Mouse (Mus musculus) liver, embryonic 15.5 days (tissue): Measurements from ENCODE around the gene 2310022B05Rik. TPM values are rescaled to one million over a fixed set of nuclear protein-coding genes. Genes with fewer than 3 reads are reported as not detected.

Experiments
- ATAC-seq: fragments of 200-750 bp; cut with Nextera tagmentation; 2 replicates; pipeline ENCODE4 v1.8.0; 2017; ENCODE audit warnings: moderate number of reproducible peaks, mild to moderate bottlenecking, moderate library complexity; ENCODE audit not compliant: insufficient read depth
- H3K27ac ChIP-seq: fragments of 300-500 bp; sonication (generic); replicated peaks from 2 replicates; pipeline ENCODE4 v1.5.1; 2015; ENCODE audit warnings: mild to moderate bottlenecking, inconsistent platforms
- H3K27me3 ChIP-seq: fragments of 300-500 bp; sonication (generic); 2 replicates; pipeline ENCODE4 v1.6.1; 2015; ENCODE audit warnings: mild to moderate bottlenecking, inconsistent platforms
- H3K36me3 ChIP-seq: fragments of 300-500 bp; sonication (generic); replicated peaks from 2 replicates; pipeline ENCODE4 v1.6.1; 2015; ENCODE audit warnings: moderate library complexity, mild to moderate bottlenecking, inconsistent platforms
- H3K4me1 ChIP-seq: fragments of 300-500 bp; sonication (generic); replicated peaks from 2 replicates; pipeline ENCODE4 v1.6.1; 2015; ENCODE audit warnings: inconsistent platforms
- H3K4me2 ChIP-seq: fragments of 300-500 bp; sonication (generic); 2 replicates; pipeline ENCODE4 v1.6.1; 2015; ENCODE audit warnings: moderate library complexity, mild to moderate bottlenecking, inconsistent platforms
- H3K4me3 ChIP-seq: fragments of 300-500 bp; sonication (generic); replicated peaks from 2 replicates; pipeline ENCODE4 v1.5.1; 2015; ENCODE audit warnings: mild to moderate bottlenecking, inconsistent platforms
- H3K9ac ChIP-seq: fragments of 300-500 bp; sonication (generic); 2 replicates; pipeline ENCODE4 v1.6.1; 2015; ENCODE audit warnings: moderate library complexity, mild to moderate bottlenecking, inconsistent platforms
- H3K9me3 ChIP-seq: fragments of 300-500 bp; sonication (generic); replicated peaks from 2 replicates; pipeline ENCODE4 v1.6.1; 2016; ENCODE audit warnings: inconsistent platforms
- WGBS: fragments of 180-500 bp; shearing (Covaris S2); methylation state at CpG from one replicate; pipeline ENCODE4 v1.1.7; 2015; ENCODE audit warnings: mixed read lengths; ENCODE audit not compliant: insufficient replicate concordance; 5-methylcytosine and 5-hydroxymethylcytosine counted together
- polyA plus RNA-seq: library from polyadenylated mRNA; unstranded; fragments of >200 nt; fragmentation: Nextera tagmentation; extraction: Ambion mirVana; gene quantifications from 2 replicates; pipeline ENCODE4 v1.2.1, GENCODE M21; 2015

2310022B05Rik gene
- polyA plus RNA-seq, 1 experiment from 2014 or later: 5.5 TPM

DNA sequence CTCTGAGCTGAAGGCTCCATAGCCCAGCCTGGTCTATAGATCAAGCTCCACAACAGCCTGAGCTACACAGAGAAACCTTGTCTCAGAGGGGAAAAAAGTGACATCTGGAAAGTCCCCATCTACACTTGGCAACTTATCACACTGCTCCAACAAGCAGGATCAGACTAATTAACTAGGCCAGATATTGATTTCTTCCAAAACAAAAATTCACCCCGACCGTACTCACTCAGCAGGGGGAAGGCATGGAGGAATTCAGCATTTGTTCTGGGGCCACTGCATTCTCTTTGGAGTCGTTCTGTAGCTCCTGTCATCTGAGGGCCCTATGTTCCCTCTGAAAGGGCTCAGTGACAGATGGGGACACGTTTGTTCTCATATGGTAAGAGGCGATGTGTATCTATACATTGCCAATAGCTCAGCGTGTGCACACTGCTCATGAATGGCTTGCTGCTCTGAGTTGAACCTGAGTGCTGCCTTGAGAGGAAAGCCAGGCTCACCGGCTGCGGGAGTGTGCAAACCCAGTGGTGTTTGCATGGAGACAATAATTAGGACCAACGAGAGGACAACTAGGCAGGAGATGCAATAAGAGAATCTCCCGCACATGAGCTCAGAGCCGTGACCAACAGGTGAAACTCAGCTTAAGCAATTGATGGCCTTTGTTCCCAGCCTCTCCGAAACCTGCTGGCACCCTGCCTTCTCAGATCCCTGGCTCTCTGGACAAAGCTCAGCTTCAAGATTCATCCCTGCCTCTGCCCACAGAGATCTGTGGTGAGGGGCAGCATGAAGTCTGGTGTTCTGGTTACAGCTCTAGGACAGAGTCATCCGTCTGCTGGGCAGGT, 28.5 kb downstream of the 2310022B05Rik start:
- ATAC-seq: no peak
- H3K4me2 ChIP-seq: no peak overlapping the region
- no peaks in the 10 kb centered on the region for H3K27me3 ChIP-seq
- H3K9me3 ChIP-seq: no peaks in the 10 kb centered on the region
- no peak overlapping the region for H3K4me3 ChIP-seq
- H3K27ac ChIP-seq: no peak overlapping the region
- peaks cover 34% of the 10 kb centered on the region for H3K36me3 ChIP-seq
- no peak overlapping the region for H3K9ac ChIP-seq
- H3K4me1 ChIP-seq: no peaks in the 10 kb centered on the region; the same call in 1 of the 2 replicates
- WGBS: 76% methylated on average over 13 of the region's 13 CpGs

DNA sequence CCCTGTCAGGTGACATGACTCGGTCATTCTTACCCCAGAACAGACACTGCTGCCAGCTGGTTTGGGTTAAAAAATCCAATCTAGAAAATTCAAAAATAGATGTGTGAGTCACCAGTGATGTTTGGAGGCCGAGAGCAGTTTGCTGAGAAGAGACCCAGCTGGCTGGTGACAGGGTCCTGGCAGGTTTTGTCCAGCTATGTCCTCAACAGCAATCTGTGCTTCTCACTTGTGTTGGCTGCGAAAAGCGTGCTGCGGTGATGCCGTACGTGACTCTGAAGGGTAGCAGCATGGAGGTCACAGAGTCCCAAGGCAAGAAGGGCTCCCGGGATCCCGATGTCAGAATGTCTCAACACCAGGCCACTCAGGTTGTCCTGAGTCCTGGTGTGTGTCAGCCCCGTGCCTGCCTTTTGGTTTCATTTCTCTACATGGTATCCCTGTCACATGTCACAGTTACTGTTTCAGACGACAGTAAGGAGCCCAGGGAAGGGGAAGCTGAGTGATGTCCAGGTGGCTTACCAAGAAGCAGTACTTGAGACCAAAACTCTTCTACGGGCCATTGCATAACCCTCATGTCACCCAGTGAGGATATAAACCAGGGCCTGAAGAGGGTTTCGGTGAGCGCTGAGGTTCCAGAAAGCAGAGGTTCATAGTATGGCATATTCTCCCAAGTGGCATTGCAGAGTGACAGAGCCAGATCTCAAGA, 30.0 kb downstream of the 2310022B05Rik start:
- Histone ChIP-seq H3K4me2 (no peak overlapping the region), H3K4me3 (no peak overlapping the region), H3K9me3 (no peaks in the 10 kb centered on the region), H3K27ac (no peak overlapping the region), H3K36me3 (peaks cover 20% of the 10 kb centered on the region), H3K4me1 (no peaks in the 10 kb centered on the region; the same call in 1 of the 2 replicates), H3K9ac (no peak overlapping the region), H3K27me3 (no peaks in the 10 kb centered on the region)
- WGBS: 75% methylated on average over 14 of the region's 14 CpGs
- no peak for ATAC-seq

DNA sequence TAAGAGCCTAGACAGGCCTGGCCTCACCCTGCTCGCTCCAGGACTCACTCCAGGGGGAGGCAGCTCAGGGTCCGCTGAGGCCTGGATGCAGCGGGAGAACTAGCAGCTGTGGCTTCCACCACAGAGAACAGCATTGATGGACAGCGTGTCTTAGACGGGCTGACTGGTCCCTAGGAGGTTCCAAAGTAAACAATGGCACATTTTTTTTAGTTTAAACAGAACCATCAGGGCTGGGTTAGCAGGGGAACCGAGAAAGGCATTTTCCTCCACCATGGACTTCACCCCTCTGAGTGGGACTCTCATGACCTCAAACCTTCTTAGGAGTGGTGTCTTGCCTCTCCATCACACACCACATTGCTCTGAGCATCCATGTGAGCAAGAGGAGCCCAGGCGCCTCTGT, 31.2 kb downstream of the 2310022B05Rik start:
- Histone ChIP-seq H3K27ac (no peak overlapping the region), H3K4me1 (no peaks in the 10 kb centered on the region; the same call in 1 of the 2 replicates), H3K9me3 (no peaks in the 10 kb centered on the region), H3K27me3 (no peaks in the 10 kb centered on the region), H3K36me3 (peaks cover 11% of the 10 kb centered on the region), H3K9ac (no peak overlapping the region), H3K4me3 (no peak overlapping the region), H3K4me2 (no peak overlapping the region)
- WGBS: 39% methylated on average over 7 of the region's 7 CpGs
- ATAC-seq: no peak

DNA sequence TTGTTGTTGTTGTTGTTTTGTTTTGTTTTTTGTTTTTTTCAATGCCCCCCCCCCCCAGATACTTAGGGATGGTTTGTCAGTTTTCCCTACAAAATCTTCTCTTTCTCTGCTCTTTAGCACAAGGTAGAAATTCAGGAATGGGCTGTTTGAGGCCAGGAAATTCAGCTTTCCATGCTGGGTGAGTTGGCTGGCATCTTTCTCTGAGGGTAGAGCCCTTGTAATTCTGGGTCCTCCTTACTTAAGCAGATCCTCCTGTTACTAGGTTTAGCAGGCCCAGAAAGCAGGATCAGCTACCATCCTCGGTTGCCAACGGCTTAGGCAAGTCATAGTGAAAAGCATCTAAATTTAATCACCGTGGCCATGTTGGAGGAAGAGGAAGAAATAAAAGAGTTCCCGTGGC, 32.3 kb downstream of the 2310022B05Rik start:
- Histone ChIP-seq H3K36me3 (0 out of 2 replicates have a peak, but pooled peaks cover 3% of the 10 kb centered on the region), H3K4me1 (no peaks in the 10 kb centered on the region; the same call in 1 of the 2 replicates), H3K9ac (no peak overlapping the region), H3K4me3 (no peak overlapping the region), H3K27ac (no peak overlapping the region), H3K9me3 (no peaks in the 10 kb centered on the region), H3K27me3 (no peaks in the 10 kb centered on the region), H3K4me2 (no peak overlapping the region)
- 51% methylated on average over 4 of the region's 4 CpGs for WGBS
- ATAC-seq: no peak

DNA sequence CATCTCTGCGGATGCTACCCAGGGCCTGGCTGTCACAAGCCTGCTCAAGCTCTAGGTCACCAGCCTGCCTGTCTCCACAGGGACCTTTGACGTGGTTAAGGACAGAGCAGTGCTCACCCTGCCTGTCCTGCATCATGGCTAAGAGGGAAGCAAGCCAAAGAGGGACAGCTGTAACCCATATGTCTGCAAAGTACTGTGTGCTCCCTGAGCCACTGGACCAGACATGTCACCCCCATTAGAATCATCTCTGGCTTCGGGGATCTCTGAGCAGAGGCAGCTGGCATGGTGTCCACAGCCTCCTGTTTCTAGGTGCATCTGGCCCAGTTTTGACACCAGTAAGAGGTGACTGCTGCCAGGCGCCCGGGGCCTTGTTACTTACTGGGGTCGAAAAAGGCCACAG, 32.7 kb downstream of the 2310022B05Rik start:
- Histone ChIP-seq H3K9me3 (no peaks in the 10 kb centered on the region), H3K4me3 (no peak overlapping the region), H3K27me3 (no peaks in the 10 kb centered on the region), H3K9ac (no peak overlapping the region), H3K27ac (no peak overlapping the region), H3K36me3 (no peaks in the 10 kb centered on the region), H3K4me2 (no peak overlapping the region), H3K4me1 (no peaks in the 10 kb centered on the region; the same call in 1 of the 2 replicates)
- 60% methylated on average over 6 of the region's 6 CpGs for WGBS
- no peak for ATAC-seq

DNA sequence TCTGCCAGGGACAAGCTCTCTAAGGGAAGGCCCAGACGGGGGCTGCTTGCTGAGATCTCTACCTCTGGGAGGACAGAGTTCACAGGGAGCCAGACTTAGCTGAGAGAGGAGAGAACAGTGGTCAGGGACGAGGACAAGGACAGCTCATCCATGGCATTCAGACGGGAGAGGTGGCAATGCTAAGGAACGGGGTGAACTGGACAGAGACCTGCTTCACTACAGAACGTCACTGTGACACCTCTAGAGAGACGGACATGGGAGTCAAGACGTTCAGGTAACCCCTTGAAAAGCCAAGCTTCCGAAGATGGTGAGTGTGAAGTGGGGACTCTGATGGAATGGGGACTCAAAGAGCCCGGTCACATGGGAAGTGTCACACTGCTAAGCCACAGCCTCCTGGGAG, 36.9 kb downstream of the 2310022B05Rik start:
- H3K4me2 ChIP-seq: no peak overlapping the region
- no peak overlapping the region for H3K27ac ChIP-seq
- 63% methylated on average over 9 of the region's 9 CpGs for WGBS
- H3K9ac ChIP-seq: no peak overlapping the region
- no peaks in the 10 kb centered on the region for H3K9me3 ChIP-seq
- H3K36me3 ChIP-seq: no peaks in the 10 kb centered on the region
- H3K4me1 ChIP-seq: no peaks in the 10 kb centered on the region
- no peaks in the 10 kb centered on the region for H3K27me3 ChIP-seq
- no peak for ATAC-seq
- H3K4me3 ChIP-seq: no peak overlapping the region

DNA sequence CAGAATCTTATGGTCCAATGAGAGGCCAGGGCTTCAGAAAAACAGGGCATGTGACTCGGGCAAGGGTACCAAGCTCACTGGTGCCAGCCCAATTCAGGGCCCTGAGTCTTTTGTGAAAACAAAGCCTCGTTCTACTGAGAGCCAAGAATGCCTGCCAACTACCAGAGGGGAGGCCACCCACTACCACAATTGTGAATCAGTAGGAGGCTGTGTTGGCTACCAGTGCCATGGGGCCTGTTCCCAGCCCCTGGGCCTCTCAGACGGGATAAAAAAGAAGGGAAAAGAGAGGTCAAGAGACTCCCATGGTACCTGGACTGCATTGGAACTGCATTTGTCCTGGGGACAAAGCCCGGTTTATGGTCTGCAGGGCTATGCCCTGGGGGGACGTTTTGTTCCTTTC, 41.9 kb downstream of the 2310022B05Rik start:
- Histone ChIP-seq H3K27me3 (0 out of 2 replicates have a peak, but pooled peaks cover 5% of the 10 kb centered on the region), H3K36me3 (no peaks in the 10 kb centered on the region), H3K27ac (no peak overlapping the region), H3K9ac (no peak overlapping the region), H3K4me3 (no peak overlapping the region), H3K9me3 (no peaks in the 10 kb centered on the region), H3K4me2 (no peak overlapping the region), H3K4me1 (0 out of 2 replicates have a peak, but pooled peaks cover 10% of the 10 kb centered on the region)
- ATAC-seq: no peak
- WGBS: 50% methylated on average over 5 of the region's 5 CpGs

DNA sequence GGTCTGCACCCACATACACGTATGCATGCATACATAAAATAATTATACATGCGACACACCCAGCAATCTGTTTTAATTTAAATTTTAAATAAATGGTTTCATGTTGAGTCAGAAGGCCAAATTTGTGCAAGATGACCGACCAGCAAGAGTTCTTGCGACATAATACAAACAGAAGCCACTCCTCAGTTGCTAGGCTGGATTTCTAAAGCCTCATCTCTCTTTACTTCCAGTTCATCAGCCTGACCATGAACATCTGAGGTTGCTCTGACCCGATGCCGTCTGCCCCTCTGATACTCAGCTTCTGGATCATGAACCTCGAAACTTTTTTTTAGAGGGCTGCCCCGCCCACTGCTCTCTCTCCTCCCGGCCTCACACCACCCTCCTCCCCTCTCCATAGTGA, 44.9 kb downstream of the 2310022B05Rik start:
- H3K9ac ChIP-seq: no peak overlapping the region
- 0 out of 2 replicates have a peak, but pooled peaks cover 10% of the 10 kb centered on the region for H3K4me1 ChIP-seq
- H3K9me3 ChIP-seq: no peaks in the 10 kb centered on the region
- no peak overlapping the region for H3K4me2 ChIP-seq
- H3K27me3 ChIP-seq: peaks cover 9% of the 10 kb centered on the region; the same call in 1 of the 2 replicates
- WGBS: 45% methylated on average over 9 of the region's 9 CpGs
- ATAC-seq: no peak
- no peak overlapping the region for H3K27ac ChIP-seq
- H3K36me3 ChIP-seq: no peaks in the 10 kb centered on the region
- H3K4me3 ChIP-seq: no peak overlapping the region

DNA sequence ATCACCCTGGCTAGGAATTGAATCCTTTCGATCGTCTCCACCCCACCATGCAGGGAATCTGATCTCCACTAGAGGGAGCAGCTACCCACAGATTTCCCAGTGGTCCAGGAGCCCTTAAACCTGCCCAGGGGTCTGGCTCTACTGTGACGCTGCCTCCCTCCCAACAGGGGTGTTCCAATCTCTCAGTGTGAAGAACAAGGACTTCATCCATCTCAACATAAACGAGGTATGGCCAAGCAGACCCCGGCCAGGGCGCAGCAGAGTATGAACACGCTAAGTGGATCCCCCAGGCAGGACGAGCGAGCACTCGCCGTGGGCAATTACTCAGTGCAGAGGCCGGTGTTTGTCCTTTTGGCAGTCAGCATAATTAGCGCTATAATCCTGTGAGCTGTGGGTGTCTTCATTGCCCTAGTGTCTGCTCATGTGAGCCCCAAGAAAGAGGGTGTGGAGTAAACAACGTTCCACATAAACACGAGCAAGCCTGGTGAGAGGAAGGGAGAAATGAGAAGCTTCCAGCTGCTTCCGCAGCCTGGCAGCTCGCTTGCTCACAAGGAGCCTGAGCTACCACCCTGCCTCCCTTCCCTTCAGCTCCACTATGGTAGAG, 45.8 kb downstream of the 2310022B05Rik start:
- WGBS: 9% methylated on average over 17 of the region's 17 CpGs
- Histone ChIP-seq H3K27ac (no peak overlapping the region), H3K9ac (no peak overlapping the region)

DNA sequence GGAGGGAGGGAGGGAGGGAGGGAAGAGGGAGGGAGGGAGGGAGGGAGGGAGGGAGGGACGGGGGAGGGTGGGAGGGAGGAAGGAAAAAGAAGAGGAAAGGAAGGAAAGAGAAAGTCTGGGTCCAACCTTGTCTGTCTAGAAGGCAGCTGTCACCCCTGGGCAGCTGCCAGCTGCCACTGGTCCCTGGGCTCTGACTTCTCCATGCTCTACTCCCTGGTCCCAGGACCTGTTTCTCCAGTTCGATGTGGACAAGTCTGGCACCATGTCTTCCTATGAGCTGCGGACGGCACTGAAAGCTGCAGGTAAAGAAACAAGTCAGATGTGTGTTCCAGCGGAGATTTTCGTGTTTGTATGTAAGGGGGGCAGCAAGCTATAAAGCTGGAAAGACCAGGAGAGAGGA, 48.8 kb downstream of the 2310022B05Rik start:
- H3K9me3 ChIP-seq: no peaks in the 10 kb centered on the region
- H3K9ac ChIP-seq: no peak overlapping the region
- H3K4me1 ChIP-seq: 0 out of 2 replicates have a peak, but pooled peaks cover 10% of the 10 kb centered on the region
- 67% methylated on average over 5 of the region's 6 CpGs for WGBS
- H3K27ac ChIP-seq: no peak overlapping the region
- no peak for ATAC-seq
- peaks cover 9% of the 10 kb centered on the region; the same call in 1 of the 2 replicates for H3K27me3 ChIP-seq
- H3K4me2 ChIP-seq: no peak overlapping the region
- no peak overlapping the region for H3K4me3 ChIP-seq
- no peaks in the 10 kb centered on the region for H3K36me3 ChIP-seq

More for the DNA sequence above, 45.8 kb downstream of the 2310022B05Rik start:
- Histone ChIP-seq H3K4me2 (peak overlapping the region; percentile 53), H3K4me3 (peak overlapping the region; percentile 26), H3K9me3 (no peaks in the 10 kb centered on the region), H3K27me3 (peaks cover 9% of the 10 kb centered on the region; the same call in 1 of the 2 replicates), H3K4me1 (0 out of 2 replicates have a peak, but pooled peaks cover 10% of the 10 kb centered on the region), H3K36me3 (no peaks in the 10 kb centered on the region)
- peak; percentile 37; the same call in 1 of the 2 replicates for ATAC-seq

DNA sequence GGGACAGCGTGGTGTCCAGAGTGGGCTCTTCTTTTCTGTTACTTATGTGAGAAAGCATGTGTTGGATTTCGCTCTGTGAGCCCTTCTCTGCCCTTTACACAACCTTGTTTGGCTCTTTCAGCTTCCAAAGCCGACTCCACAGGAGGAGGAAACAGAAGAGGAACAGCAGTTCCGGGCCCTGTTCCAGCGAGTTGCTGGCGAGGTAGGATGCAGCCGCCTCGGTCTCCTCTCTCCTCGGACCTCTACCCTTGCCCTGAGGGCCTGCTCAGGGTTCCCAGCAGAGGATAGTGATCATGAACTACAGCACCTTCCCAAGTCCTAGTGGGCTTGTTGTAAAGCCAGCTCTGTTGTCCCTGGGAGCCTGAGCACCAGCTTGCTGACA, 54.2 kb downstream of the 2310022B05Rik start:
- 52% methylated on average over 9 of the region's 9 CpGs for WGBS
- no peaks in the 10 kb centered on the region for H3K9me3 ChIP-seq
- H3K9ac ChIP-seq: no peak overlapping the region
- no peaks in the 10 kb centered on the region for H3K4me1 ChIP-seq
- no peak overlapping the region for H3K4me2 ChIP-seq
- no peaks in the 10 kb centered on the region; the same call in 1 of the 2 replicates for H3K27me3 ChIP-seq
- no peak overlapping the region for H3K27ac ChIP-seq
- H3K36me3 ChIP-seq: no peaks in the 10 kb centered on the region
- H3K4me3 ChIP-seq: no peak overlapping the region
- ATAC-seq: no peak
